Mouse (Mus musculus) thymus, postnatal 36 days (tissue): Measurements from ENCODE around the gene Chmp5.
"Not testable (repeated sequence)": the region's sequence is repeated elsewhere in the genome, so short reads cannot be mapped to it uniquely, and the experiment has no call there.

Source experiments
- DNase-seq, 2 experiments: peaks; one replicate each; pipeline ENCODE4 v3.0.0; 2022; ENCODE audit warnings: mixed read lengths in 2 of 2

Gene Chmp5

GRCm38 (mm10) chr4:40948160-40948708 is at the start of gene Chmp5, which contains the start of gene Bag1:
TSS of gene Chmp5 (plus strand) at chr4:40948407.
TSS of gene Bag1 (minus strand) at chr4:40948294.
- DNase-seq: peak; percentile 99 to 100

GRCm38 (mm10) chr4:40898476-40899044 is 49.6 kb upstream of the Chmp5 start:
- no peak for DNase-seq

DNA sequence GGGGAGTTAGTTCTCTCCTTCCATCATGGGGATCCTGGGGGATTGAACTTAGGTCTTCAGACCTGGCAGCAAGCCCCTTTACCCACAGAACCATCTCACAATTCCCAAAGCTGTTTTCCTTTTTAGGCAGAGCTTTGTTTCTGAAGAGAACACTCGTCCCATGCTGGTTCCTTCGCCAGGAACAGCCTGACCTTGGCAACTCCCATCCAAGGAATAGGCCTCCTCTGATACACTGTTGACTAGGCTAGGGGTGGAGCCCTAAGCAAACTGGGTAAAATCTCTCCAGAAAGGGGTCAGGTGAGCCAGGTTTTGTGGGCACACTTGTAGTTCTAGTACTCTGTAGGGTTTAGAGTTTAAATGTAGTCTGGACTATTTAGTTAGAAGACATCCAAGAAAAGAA is 48.9 kb upstream of the Chmp5 start:
- DNase-seq: no peak

DNA sequence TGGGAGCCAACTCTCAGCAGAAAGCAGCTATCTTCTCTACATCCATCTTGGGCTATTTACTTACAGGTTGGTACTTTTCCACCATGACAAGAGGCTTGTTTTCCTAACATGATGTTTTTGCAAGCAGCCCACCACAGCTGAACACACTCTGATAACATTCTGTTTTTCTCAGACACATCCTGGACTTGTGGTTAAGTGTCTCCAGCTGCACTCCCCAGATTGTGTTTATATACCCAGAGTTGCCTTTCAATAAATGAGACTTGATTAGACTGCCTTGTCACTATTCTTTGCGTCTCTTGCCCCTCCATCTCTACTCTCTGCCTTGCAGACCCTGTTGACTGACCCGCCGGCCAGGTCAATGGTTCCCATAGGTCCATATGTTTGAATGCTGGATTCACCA is 48.1 kb upstream of the Chmp5 start:
- DNase-seq: no peak

DNA sequence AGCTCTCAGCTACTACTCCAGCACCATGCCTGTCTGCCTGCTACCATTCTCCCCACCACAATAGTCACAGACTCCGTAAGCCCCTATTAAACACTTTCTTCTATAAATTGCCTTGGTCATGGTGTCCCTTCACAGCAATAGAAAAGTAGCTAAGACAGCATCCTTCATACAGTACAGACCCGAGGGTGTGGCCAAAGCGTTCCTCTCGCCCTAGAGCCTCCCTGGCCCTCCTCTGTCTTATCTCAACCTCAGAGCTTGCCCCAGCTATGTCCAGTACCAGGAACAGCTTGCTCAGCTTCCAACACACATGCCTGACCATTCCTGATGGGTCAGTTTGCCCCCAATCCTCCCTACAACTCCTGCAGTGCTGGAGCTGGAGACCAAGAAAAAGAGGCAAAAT is 47.6 kb upstream of the Chmp5 start:
- no peak for DNase-seq

DNA sequence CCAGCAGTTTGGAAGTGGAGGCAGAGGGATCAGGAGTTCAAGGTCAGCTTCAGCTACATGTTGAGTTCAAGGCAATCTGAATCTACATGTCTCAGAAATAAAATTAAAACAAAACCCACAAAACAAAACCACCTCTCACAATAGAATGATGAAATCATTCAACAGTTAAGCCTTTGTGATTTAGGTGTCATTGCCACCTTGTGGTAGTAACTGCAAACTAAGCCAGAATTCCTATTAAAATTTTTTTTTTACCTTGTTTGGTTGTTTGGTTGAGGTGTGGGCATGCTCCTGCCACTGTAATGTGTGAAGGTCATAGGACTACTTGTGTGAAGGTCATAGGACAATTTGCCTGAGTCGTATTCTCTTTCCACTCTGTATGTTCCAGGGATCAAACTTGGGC is 41.9 kb upstream of the Chmp5 start:
- DNase-seq: no peak

DNA sequence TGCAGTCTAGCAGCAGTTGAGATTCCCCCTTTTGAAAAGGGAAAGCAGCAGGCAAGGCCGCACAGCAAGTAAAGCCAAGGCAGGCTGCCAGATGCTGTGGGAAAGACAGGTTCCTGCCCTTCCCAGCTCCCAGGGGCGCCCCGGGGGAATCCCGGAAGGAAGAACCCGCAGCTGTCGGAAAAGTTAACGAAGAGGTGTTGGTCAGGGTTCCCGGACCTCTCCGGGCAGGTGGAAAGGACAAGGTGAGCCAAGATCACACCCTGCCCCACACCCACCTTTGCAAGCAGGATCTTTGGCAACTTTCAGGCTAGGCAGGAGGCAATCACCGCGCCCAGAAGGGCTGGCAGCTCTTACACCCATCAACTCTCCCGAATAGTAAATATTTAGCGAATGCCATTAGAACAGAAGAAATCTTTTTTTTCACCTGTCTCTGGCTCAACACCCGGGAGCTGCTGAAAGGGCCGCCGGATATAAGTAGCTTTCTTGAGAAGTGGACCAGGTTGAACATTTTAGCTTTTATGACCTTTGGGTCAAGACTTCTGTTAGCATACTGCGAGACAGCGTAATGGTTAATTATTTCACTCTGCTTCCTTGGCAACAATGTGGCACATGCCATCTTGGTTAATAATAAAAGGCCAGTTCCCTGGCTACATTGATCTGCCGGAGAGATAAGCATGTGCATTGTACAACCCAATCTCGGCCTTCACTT is 39.8 kb upstream of the Chmp5 start:
- DNase-seq: no peak

DNA sequence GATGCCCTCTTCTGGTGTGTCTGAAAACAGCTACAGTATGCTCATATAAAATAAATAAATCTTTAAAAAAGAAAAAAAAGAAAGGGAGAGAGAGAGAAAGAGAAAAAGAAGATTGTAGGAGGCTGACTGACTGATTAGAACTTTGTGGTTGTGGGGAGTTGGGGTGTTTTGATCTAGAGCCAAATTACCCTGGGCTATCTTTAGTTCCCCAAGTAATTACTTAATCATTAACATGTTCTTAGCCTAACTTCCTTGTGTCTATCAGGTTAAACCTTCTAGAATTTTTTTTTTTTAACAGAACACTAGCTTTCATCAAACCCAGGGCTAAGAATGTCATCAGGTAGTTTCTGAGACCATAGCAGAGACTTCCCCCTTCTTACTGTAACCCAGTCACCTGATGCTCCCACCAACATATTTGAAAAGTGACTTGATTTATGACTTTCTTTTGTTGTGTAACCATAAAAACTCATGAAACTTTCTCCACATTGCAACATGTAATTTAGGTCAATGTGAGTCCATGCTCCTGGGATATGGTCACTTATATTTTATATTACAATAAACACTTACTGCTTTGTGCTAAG is 33.8 kb upstream of the Chmp5 start:
- no peak for DNase-seq

- DNase-seq: no peak
Measured at GRCm38 (mm10) chr4:40915947-40916346, 32.3 kb upstream of the Chmp5 start.

DNA sequence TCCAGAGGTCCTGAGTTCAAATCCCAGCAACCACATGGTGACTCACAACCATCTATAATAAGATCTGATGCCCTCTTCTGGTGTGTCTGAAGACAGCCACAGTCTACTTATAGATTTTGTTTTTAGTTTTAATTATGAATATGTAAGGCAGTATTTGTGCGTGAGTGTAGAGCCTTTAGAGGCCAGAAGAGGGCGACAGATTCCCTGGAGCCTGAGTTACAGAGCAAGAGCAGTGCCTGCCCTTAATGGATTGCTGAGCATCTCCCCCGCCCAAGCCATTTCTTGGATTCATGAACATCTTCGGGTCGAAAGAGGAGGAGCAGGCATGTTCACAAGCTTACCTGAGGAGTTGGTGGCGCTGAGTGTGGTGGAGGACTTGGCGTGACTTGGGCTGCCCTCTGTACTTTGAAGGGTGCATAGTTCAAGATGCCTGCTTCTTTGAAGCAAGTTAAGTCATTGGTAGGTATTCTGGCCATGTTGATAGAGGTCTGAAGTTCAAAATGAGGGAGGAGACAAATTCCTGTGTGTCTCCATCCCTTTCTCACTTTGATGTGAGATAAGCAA is 31.5 kb upstream of the Chmp5 start:
- no peak for DNase-seq

GRCm38 (mm10) chr4:40919785-40920184 is 28.4 kb upstream of the Chmp5 start, which contains the start of gene Spink4:
TSS of gene Spink4 (plus strand) at chr4:40920052.
- no peak for DNase-seq

GRCm38 (mm10) chr4:40920576-40920975 is 27.6 kb upstream of the Chmp5 start:
- no peak for DNase-seq

DNA sequence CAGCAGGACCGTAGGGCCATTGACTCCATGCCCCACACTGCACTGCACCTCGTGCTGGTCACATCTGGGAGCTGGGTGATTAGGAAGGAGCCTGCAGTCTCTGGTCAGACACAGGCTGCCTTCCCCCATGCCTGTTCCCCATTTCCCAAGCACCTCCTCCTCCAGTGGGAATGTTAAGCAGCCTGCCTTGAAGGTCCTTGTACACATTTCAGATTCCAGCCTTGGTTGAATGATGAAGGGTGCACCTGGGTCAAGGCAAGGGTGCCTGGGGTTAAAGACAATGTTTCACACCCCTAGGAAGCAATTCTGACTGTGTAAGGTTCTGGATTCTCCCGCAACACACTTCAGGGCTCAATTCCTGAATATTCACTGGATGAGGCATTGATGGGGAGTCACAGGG is 26.9 kb upstream of the Chmp5 start:
- DNase-seq: no peak

DNA sequence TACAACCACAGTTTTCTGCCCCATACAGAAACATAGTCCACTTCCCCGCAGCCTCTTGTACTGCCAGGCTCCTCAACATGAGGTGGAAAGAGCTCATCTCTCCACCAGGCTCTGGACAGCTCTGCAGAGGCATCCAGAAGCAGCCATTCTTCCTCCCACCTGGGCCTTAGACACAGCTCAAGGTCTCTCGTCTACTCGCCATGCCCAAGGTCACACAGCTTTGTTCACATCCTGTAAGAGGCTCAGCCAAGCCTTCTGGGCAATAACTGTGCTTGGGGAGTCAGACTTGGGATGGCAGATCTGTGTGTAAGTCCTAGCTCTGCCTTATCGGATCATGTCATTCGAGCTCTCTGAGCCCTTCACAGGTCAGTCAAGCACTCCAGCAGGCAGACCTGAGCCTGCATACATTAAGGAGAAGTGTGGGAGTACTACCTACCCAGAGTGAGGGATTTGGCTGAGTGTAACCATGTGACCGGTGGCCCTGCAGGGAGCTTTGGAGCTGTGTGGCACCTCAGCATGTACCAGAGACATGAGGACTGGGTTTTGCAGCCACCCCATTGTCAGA is 25.0 kb upstream of the Chmp5 start:
- DNase-seq: no peak

DNA sequence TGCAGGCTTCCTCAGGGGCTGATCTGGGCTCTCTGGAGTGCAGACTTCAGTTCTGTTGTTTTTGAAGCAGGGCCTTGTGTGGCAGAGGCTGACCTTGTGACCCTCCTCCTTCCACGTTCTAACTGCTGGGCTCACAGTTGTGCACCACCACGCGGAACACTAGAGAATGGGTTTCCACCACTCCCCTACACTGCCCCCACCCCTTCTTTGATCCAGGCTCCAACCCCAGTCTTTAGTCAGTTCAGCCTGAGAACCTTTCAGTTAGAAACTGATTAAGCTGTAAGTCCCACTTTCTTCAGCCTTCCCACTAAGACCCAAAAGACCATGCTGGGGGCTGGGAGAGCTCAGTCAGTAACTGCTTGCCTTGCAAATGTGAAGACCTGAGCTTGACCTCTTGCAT is 22.6 kb upstream of the Chmp5 start:
- no peak for DNase-seq

DNA sequence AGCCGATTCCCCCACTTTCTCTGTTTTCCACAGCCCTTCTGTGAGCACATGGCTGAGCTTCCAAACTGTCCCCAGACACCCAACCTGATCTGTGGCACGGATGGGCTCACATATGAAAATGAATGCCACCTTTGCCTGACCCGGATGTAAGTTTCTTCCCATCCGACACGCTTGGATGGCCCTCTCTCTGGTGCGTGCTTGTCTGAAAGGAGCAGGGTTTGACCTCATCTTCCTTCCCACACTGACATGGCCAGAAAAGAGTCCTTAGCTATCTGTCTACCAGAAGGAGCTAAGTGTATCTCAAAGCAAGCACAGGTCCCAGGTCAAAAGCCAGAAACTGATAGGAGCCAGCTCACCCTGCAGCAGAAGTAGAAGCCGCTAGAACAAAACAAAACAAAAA is 19.2 kb upstream of the Chmp5 start:
- DNase-seq: no peak

GRCm38 (mm10) chr4:40933694-40934093 is 14.5 kb upstream of the Chmp5 start:
- DNase-seq: no peak

- not testable (repeated sequence) for DNase-seq
Measured at GRCm38 (mm10) chr4:40934369-40934768, 13.8 kb upstream of the Chmp5 start.

DNA sequence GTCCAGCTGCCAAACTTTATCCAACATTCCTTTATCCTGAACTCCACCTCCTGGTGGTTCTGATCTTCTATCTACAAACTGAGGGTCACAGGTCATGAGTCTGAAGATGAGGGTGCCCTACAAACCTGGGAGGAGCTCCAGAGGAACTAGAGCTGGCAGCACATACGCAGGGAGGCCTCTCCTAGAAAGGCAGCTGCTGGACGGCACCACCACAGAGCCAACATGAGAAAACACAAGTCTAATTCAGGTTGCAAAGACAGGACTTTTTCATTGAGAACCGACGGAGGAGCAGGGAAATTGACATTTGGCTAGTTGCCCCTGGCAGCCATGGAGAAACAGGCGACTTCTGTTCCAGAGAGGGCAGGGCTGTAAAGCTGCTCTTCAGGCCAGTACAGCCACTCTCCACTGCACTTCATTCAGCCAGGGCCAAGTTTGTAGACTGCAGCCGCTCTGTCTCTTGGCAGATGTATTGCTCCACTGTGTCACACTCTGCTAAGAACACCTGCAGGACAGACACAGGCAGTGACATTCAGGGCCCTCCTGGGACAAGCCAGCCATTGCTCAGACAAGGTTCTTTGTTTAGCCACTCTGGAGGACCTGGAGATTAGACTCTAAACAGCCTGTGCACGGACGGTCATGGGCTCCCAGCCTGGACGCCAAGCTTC is 11.9 kb upstream of the Chmp5 start:
- DNase-seq: no peak

- no peak for DNase-seq
Measured at GRCm38 (mm10) chr4:40938793-40939192, 9.4 kb upstream of the Chmp5 start.

DNA sequence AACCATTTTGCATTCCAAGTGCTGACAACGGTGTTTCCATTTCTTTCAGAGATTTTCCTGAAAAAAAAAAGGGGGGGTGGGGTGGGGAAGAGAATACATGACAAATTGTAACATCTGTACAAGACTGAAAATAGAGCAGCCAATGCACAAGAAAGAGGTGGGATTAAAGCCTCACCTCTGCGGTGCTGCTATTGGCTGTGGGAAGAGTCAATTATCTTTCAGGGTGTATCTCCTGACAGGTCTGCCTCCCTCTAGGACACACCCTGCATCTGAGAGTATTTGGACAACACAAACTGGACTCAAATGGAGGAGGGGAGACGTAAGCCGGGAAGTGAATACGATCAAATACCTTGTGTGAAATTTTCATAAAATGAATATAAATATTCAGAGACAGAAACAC is 4.6 kb upstream of the Chmp5 start:
- no peak for DNase-seq

GRCm38 (mm10) chr4:40946516-40947121 is 1.6 kb upstream of the Chmp5 start:
- DNase-seq: no peak
